Mouse (Mus musculus) heart, postnatal 36 days (tissue): ENCODE results near the gene Trim39. TPM values are rescaled to one million over a fixed set of nuclear protein-coding genes. Genes with fewer than 3 reads are reported as not detected.
"Not testable (repeated sequence)": the region's sequence is repeated elsewhere in the genome, so short reads cannot be mapped to it uniquely, and the experiment has no call there.

Experiments
- DNase-seq, 2 experiments: peaks; one replicate each; pipeline ENCODE4 v3.0.0; 2021 to 2022
- intact Hi-C: fragments of 180-260 bp; cut with DNase I; formaldehyde crosslinking; loops from one replicate; pipeline ENCODE4 v1.15.1; 2025
- total RNA-seq, 2 experiments: library from RNA; stranded (reverse); gene quantifications; 2 replicates each; pipeline ENCODE4 v1.2.3; 2021

The Trim39 gene
- total RNA-seq, 2 experiments from 2014 or later, result 6.5 to 7.6 TPM

DNA sequence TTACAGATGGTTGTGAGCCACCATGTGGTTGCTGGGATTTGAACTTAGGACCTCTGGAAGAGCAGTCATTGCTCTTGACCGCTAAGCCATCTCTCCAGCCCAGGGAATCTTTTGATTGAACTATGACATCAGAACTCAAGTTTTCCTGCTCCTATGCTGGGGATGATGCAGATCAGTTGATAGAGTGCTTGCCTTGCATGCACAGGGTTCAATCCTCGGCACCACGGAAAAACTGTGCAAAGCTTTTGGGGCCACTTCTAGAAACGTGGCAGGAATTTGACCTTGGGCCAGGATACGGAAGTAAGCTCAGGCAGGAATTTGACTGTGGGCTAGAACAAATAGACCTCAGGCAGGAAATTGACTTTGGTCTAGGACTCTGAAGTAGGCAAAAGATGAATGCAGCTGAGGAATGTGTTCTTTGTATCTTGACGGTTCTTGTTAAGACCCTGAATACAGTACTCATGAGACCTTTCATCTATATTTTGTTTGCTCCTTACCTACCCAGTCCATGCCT lies 18.9 kb downstream of the Trim39 start:
- intact Hi-C loops, result loop anchor here (10.0 kb wide), 1 partner anchor 578 kb away; the partner anchor contains the start of gene Gtf2h4
- no peak for DNase-seq

DNA sequence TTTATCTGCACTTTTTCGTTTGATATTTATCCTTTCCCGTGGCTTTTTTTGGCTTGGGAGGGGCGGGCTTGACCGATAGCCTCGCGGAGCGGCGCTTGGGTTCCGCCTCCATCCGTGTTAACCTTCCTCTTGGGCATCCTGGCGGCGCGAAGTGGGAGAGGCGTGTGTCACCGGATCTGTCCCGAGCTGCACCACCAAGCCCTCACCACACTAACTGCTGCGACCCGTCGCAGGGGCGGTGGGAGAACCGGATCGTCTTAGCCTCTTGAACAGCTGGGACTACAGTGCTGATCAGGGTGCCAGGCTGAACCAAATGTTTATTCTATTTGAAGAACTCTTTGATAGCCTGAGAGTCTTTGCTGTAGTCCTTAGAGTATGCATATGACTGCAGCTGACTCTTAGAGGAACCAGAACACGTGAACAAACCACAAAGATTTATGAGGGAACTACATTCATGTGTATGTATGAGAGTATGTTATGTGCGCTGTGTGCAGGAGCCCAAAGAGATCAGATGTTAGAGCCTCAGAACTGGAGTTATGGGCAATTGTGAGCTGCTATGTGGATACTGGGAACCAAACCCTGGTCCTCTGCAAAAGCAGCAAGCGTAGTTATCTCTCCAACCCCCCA lies 19.7 kb downstream of the Trim39 start:
- peak in 1 of 2 experiments; percentile 23 for DNase-seq
- intact Hi-C loops, result loop anchor here (10.0 kb wide), 1 partner anchor 578 kb away; the partner anchor contains the start of gene Gtf2h4

DNA sequence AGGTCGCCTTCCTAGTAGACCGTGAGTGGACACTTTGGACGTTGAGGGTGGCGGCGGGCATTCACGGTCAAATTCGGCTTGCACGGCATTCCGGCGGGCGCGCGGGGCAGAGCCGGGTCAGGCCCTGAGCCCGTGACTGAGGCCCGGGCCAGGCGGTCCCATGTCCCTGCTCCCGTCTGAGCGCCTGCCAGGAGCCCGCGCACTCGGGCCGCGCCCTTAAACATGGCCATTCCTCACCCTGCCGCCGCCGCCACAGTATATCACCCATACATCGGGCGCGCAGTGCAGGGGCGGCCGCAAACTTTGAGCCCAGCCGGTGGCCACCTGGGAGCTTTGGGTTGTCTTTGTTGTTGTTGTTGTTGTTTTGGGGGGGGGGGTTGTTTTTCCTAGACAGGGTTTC lies 23.2 kb downstream of the Trim39 start:
- intact Hi-C loops, result loop anchor here (10.0 kb wide), 1 partner anchor 166 kb away; no protein-coding TSS in a partner anchor
- DNase-seq, result no peak

DNA sequence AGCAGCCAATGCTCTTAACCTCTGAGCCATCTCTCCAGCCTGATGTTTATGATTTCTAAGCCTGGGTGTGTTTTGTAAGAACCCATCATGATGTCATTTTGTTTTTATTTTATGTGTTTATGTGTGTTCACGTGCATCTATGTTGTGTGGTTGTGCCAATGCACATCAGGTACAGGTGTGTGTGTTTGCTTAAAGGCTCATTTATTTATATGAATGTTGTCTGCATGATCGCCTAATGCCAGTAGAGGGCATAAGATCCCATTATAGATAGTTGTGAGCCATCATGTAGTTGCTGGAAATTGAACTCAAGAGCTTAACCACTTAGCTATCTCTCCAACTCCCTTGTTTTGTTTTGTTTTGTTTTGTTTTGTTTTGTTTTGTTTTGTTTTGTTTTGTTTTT lies 26.3 kb downstream of the Trim39 start:
- DNase-seq, result no peak
- intact Hi-C loops, result loop anchor here (10.0 kb wide), 1 partner anchor 169 kb away; no protein-coding TSS in a partner anchor

DNA sequence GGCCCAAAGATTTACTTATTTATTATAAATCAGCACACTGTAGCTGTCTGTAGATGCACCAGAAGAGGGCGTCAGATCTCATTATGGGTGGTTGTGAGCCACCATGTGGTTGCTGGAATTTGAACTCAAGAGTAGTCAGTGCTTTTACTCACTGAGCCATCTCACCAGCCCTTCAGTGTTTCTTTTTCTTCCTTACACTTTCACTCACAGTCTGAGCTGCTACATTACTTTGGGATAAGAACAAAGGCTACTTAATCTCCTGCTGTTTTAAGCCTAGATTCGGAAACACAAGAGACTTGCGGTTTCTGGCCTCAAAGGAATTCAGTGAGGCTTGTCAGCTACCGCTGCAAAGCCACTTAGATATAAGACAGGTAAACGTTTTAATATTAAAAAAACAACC lies 28.0 kb downstream of the Trim39 start:
- intact Hi-C loops, result loop anchor here (10.0 kb wide), 1 partner anchor 171 kb away; no protein-coding TSS in a partner anchor
- DNase-seq, result no peak

DNA sequence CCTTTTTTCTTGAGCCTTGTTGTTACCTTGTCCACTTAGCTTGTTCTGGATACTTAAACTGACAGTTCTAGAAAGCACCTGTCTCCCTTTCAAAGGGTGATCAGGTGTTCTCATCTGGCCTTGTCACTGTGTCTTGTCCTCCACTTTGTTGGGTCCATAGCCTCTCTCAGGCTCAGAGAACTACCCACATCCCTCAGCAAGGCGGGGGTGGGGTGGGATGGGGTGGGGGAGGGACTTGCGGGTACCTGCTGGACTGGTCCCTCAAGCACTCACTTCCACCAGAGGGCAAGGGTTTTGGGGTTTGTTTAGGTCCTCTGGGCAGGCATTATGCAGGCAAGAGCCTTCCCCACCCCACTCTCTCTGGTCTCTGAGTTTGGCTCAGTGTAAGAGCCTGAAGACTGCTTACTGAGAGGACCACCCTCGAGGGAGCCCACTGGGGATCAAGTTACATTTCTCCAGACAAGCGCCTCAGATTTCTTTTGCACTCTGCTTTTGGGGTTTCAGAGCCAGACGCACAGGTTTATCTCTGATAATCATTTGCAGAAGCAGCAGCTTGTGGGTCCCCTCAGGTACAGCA lies 31.3 kb downstream of the Trim39 start:
- intact Hi-C loops, result loop anchor here (10.0 kb wide), 1 partner anchor 174 kb away; no protein-coding TSS in a partner anchor
- no peak for DNase-seq

DNA sequence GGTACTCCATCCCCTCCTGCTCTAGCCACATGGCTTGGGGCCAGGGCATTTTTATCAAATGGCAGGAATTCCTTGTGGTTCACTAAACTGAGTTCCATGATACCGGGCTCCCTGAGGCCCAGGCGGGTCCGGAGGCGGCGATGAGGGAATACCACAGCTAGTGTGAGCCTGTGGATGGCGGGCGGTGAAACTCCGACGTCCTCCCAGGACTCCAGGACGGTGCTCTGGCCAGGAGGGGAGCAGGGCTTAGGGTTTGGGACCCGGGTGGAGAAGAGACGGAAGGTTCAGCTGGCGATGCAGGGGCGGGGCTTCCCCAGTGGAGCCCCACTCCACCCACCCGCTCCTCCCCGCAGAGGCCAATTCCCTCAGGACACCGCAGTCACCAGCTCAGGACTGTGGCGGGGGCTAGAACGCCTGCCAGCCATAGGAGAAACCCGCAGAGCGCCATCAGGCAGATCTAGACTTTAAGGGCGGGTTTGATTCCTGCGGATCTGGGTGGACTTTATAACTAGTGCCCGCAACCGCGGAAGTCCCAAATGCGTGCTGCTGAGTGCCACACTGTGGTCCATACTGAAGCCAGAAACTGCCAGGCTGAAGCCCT lies 34.6 kb downstream of the Trim39 start:
- intact Hi-C loops, result no loop called here
- no peak for DNase-seq

DNA sequence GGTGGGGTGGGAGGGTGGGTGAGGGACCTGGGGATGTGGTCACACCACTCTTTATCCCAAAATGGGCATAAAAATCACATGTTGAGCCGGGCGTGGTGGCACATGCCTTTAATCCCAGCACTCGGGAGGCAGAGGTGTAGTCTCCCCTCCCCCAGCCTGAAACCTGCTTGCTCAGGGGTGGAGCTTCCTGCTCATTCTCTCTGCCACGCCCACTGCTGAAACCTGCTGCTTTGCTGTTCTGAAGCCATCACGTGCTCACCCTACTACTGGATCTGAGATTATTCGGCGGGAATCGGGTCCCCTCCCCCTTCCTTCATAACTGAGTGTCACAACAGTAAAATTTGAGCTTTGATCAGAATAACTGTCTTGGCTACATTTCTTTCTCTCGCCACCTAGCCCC lies 36.7 kb downstream of the Trim39 start:
- intact Hi-C loops, DNase-seq: not testable (repeated sequence)

DNA sequence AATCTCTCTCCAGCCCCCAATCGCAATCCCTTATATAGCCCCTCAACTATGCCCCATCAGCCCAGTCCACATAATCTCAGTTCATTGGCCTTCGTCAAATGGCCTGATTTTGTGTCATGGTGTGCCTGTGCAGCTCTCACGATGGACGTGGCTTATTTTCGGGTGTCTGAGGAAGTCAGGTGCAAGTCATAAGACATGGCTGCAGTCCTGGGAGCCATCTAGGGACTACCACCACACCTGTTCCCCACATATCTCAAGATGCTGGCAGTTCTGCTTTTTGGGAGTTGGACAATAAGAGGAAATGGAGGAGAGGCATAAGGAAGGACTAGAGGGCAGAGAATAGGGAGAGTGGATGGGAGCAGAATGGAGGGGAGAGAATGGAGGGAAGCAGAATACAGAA lies 38.5 kb downstream of the Trim39 start:
- intact Hi-C loops, result no loop called here
- DNase-seq, result no peak

DNA sequence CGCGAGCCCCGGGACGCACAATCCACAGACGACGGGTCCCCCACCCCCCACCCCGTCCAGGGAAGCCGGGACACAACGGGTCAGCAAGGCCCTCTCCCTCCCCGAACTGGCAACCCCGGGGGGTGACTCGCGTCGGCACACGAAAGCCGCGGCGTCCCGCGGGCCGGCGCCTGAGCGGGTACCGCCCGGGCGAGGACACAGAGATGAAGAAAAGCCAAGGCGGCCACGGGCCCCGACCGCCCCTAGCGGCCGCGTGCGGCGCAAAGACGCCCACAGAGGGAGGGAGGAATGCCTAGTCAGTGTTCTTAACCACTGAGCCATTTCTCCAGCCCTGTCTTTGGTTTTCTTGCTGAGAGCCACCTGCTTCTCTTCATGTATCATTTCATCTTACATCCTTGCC lies 40.7 kb downstream of the Trim39 start:
- DNase-seq, result peak; percentile 65 to 72
- intact Hi-C loops, result no loop called here

DNA sequence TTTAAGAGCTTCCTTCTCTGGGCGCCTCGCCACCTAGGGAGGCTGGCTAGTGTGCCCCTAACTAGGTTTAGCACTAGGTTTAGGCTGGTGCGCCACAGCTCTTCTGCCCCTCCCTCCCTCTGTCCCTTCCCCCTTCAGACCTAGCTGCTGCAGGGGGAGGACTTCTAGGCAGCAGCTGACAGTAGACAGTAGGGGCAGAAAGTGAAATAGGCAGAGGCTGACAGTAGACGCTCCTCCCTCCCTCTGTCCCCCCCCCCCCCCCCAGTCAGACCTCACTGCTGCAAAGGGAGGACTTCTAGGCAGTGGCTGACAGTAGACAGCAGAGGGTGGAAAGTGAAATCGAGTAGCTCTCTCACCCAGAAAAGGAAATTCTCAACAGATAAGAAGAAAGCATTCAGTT lies 43.0 kb downstream of the Trim39 start:
- DNase-seq, result no peak
- intact Hi-C loops, result no loop called here

DNA sequence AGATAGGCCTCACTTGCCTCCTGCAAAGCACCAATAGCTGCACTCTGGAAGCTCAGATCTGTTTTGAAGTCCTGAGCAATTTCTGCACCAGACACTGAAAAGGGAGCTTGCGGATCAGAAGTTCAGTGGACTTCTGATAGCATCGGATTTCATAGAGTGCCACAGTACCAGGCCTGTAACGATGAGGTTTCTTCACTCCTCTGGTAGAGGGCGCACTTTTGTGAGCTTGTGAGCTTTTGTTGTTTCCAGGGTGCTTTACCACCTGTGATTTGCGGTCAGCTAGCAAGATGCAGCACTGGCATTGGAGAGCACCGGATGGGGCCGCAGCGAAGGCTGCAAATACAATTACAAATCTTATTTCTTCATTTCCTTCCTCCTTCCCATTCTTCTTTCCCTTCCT lies 45.1 kb downstream of the Trim39 start:
- intact Hi-C loops, result no loop called here
- DNase-seq, result no peak

DNA sequence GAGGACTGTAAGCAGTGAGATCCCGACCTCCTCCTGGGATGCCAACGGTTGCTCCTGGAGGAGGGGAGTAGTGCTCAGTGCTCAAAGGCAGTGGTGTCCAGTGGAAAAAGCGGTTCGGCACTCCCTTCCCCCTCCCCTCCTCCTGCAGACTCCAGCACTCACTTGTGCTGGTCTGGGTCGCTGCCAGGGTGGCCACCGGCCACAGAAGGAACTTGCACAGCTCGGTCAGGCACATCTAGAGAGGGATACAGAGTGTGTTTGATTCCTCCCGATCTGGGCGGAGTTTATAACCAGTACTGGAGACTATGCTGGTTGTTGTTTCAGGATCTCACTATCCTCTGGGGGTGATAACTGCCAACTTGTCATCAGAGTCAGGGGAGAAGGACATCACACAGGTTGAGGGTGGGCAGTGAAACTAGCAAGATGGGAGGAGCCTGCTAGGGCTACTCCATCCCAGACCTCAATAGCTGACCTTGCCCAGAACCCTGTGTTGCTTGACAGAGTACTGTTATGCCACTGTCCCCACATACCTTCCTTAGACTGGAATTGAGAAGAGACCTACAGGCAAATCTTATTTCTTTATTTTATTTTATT lies 46.7 kb downstream of the Trim39 start:
- DNase-seq, result no peak
- intact Hi-C loops, result no loop called here

DNA sequence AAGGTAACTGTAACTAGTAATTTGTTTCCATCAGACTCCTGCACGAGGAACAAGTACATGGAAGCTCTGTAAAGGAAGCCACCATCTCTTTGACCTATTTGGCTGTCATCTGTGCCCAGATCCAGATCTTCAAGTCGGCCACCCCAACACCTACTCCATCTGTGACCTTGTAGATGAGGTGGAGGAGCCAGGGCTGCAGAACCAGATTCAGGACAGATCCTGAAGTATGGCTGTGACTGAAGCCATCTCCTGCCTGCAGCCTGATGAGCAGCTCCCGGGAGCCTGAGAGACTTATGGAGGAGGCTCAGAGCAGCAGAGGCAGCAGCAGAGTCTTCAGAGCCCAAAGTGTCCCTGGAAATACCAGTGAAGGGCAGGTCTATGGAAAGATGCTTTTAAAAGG lies 47.6 kb downstream of the Trim39 start:
- intact Hi-C loops, result no loop called here
- DNase-seq, result no peak

DNA sequence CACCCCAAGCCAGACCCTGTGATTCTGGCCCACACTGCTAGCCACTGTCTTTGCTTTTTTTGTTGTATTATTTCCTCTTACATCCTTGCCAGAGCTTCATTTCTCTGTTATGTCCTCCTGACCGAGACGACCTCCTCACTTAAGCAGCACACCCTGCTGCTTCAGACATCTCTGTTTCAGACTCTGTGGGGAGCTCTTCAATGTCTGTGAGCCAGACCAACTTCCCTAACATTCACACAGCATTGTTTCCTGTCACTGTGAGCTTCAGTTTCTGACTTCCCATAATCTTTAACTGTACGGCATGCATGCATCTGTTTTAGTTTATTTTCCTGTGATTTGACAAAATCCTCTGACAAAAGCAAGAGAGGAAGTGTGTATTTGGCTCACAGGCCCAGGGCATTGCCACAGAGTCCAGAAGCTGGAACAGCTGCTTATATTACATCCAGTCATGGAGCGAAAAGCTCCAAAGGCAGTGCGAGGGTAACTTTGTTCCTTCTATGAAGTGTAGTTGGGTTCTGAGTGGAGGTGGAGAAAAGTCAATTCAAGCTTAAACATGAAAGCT lies 53.4 kb downstream of the Trim39 start:
- DNase-seq, result no peak
- intact Hi-C loops, result no loop called here

DNA sequence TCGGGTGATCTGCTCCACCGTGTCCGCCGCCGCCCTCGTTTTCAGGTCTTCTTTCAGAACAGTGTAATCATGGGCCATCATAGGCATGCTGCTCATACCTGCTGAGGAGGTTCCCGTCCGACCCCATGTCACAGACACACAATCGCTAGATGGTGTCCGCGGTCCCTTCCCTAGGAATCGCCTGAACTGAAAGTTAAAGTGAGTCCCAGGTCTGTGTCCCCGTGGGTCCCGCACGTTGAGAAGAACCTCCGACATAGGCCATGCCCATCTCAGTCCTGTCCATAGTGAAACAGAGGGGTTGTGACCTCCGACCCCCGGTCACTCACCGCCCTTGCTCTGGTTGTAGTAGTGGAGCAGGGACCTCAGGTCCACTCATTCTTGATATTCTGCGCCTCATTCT lies 56.5 kb downstream of the Trim39 start:
- no peak for DNase-seq
- intact Hi-C loops, result no loop called here

Other genes with a start within 250 kb of the Trim39 start
- 10 to 100 TPM; 23.7 to 38.9 TPM for gene H2-T23, start 239.4 kb downstream of the Trim39 start, total RNA-seq
- 1 to 10 TPM; 9.5 to 10.0 TPM for gene H2-T22, start 229.5 kb downstream of the Trim39 start, total RNA-seq
- gene Gm6034, start 229.3 kb downstream of the Trim39 start, total RNA-seq, result not detected
- gene Gm11127, start 213.9 kb downstream of the Trim39 start, total RNA-seq, result 1 to 10 TPM; 3.4 to 4.3 TPM
- under 1 TPM; 0.19 to 0.22 TPM for gene Gm19684, start 150.6 kb downstream of the Trim39 start, total RNA-seq
- gene Gm7030, start 142.8 kb downstream of the Trim39 start, total RNA-seq, result not detected
- not detected for gene Gm8909, start 103.7 kb downstream of the Trim39 start, total RNA-seq
- gene H2-T3, start 82.0 kb downstream of the Trim39 start, total RNA-seq, result not detected
- gene Rpp21, start 14.2 kb downstream of the Trim39 start, total RNA-seq, result 10 to 100 TPM; 39.6 to 41.1 TPM
- not detected for gene H2-M10.2, start 14.2 kb upstream of the Trim39 start, total RNA-seq
- gene H2-M10.1, start 53.9 kb upstream of the Trim39 start, total RNA-seq, result not detected
- gene H2-M10.3, start 96.2 kb upstream of the Trim39 start, total RNA-seq, result not detected
- not detected for gene H2-M10.4, start 190.1 kb upstream of the Trim39 start, total RNA-seq